Mouse (Mus musculus): ENCODE results near the gene Pp2d1. TPM values are rescaled to one million over a fixed set of nuclear protein-coding genes. Genes with fewer than 3 reads are reported as not detected.
"Not testable (repeated sequence)": the region's sequence is repeated elsewhere in the genome, so short reads cannot be mapped to it uniquely, and the experiment has no call there.

Pp2d1 gene
- polyA plus RNA-seq, 1 experiment from 2014 or later = 0.34 TPM

DNA sequence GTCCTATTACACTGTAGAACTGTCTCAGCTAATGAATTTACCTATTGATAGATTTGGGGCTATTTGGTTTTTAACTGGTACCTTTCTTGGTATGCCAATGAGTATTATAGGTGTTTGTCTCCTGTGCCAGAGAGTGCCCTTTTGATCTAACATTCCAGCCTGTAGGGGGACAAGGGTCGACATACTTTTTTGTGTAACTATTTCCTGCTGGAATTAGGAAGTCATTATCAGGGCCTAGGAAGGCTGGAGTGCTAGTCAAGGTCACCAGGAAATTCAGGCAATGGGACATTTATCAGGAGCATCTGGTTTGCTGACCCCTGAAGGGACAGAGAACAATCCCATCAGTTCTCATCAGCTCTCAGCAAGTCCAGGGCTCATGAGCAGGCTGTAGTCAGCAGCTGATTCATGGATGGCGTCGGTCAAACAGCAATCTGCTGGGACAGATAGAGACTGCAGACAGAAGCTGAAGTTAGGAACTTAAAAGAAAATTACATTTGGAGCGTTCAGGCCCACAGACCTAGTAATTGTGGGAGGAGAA lies 33.8 kb upstream of the Pp2d1 start:
- no peaks in the 10 kb centered on the region for H3K9me3 ChIP-seq
- no peak for ATAC-seq (ENCODE audit: low FRiP score, low read depth)
- H3K27me3 ChIP-seq = no peaks in the 10 kb centered on the region
- H3K4me2 ChIP-seq (replicated peaks) = no peak overlapping the region
- WGBS = 56% methylated on average over 4 of the region's 4 CpGs
- H3K36me3 ChIP-seq = no peaks in the 10 kb centered on the region
- H3K9ac ChIP-seq = no peak overlapping the region
- peaks cover 23% of the 10 kb centered on the region for H3K4me1 ChIP-seq
- no peak overlapping the region for H3K27ac ChIP-seq
- no peak overlapping the region for H3K4me3 ChIP-seq

DNA sequence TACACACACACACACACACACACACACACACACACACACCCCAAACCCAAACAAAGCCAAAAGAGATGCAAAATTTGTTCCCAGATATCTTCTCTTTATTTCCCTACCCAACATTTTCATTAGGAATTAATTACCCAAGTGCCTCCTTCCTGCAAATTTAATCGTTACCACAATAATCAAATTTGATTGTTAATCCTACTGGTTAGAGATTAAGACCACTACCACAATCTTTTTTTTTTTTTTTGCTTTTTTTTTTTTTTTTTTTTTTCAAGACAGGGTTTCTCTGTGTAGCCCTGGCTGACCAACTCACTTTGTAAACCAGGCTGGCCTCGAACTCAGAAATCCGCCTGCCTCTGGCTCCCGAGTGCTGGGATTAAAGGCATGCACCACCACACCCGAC lies 31.7 kb upstream of the Pp2d1 start:
- ATAC-seq (ENCODE audit: low FRiP score, low read depth); H3K4me2 ChIP-seq (replicated peaks); H3K27ac ChIP-seq; H3K27me3 ChIP-seq; H3K9me3 ChIP-seq; H3K36me3 ChIP-seq; H3K9ac ChIP-seq; H3K4me3 ChIP-seq: not testable (repeated sequence)
- WGBS = 93% methylated on average over 5 of the region's 5 CpGs
- peaks cover 27% of the 10 kb centered on the region for H3K4me1 ChIP-seq

GRCm38 (mm10) chr17:53570361-53570875 lies 31.2 kb upstream of the Pp2d1 start:
- peaks cover 29% of the 10 kb centered on the region for H3K4me1 ChIP-seq
- H3K9me3 ChIP-seq = no peaks in the 10 kb centered on the region
- H3K27me3 ChIP-seq = no peaks in the 10 kb centered on the region
- no peak overlapping the region for H3K4me2 ChIP-seq (replicated peaks)
- H3K36me3 ChIP-seq = no peaks in the 10 kb centered on the region
- WGBS = 51% methylated on average over 10 of the region's 10 CpGs
- H3K27ac ChIP-seq = no peak overlapping the region
- H3K4me3 ChIP-seq = no peak overlapping the region
- H3K9ac ChIP-seq = no peak overlapping the region
- no peak for ATAC-seq (ENCODE audit: low FRiP score, low read depth)

DNA sequence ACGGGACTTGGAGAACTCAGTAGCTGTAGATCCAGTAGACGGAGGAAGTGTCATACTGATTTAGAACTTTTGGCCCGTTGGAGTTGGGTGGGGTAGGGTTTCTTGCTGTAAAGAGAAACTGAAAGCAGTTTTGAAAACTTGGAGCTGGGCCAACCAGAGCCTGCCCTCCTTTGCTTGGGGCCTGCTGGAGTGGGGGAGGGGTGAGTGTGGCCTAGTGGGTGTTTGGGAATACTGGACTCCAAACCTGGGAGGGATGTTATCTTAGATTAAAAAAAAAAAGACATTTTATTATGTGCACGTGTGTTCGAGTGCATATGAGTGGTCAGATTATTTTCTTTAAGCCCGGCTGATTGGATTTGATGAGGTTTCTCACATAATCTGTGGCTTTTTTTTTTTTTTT lies 30.6 kb upstream of the Pp2d1 start:
- ATAC-seq (ENCODE audit: low FRiP score, low read depth) = no peak
- Histone ChIP-seq H3K9ac (no peak overlapping the region), H3K27ac (peak overlapping the region; percentile 44; the same call in 1 of the 2 replicates), H3K4me2 (replicated peaks) (peak overlapping the region; percentile 52), H3K36me3 (no peaks in the 10 kb centered on the region), H3K9me3 (no peaks in the 10 kb centered on the region), H3K4me1 (peaks cover 29% of the 10 kb centered on the region), H3K4me3 (peak overlapping the region; percentile 20), H3K27me3 (no peaks in the 10 kb centered on the region)
- 35% methylated on average over 6 of the region's 6 CpGs for WGBS

DNA sequence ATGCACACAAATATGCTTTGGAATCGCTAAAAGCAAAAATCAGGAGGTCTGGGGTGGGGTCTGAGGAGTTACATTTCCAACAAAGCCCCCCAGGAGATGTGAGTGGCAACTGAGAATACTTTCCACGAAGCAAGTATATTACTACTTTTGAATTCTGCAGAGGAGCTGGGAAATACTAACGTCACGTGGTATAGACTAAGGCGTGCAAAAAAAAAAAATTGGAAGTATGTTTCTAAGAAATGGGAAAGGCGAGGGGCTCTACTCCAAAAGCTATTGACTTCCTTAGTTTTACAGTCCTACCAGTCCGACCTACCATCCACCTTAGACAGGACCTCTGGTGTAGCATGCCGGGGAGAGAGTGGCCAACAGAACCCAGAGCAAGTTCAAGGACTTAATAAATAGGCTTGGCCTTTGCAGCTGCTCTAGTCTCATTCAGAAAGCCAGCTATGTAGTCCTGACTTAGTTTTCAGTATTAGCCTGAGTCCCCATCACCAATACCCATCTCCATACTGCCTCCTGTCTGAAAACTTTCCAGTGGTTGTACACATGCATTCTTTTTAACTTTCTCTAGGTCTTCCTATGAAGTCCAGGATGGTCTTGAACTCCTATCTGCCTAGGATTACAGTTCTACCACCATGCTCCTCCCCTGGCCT lies 29.6 kb upstream of the Pp2d1 start:
- Histone ChIP-seq H3K9me3 (no peaks in the 10 kb centered on the region), H3K4me3 (peak overlapping the region; percentile 85), H3K4me1 (peaks cover 29% of the 10 kb centered on the region), H3K4me2 (replicated peaks) (peak overlapping the region; percentile 98), H3K36me3 (no peaks in the 10 kb centered on the region), H3K27ac (peak overlapping the region; percentile 87; the same call in 1 of the 2 replicates), H3K9ac (peak overlapping the region; percentile 89), H3K27me3 (no peaks in the 10 kb centered on the region)
- no peak for ATAC-seq (ENCODE audit: low FRiP score, low read depth)
- WGBS = 41% methylated on average over 8 of the region's 8 CpGs

DNA sequence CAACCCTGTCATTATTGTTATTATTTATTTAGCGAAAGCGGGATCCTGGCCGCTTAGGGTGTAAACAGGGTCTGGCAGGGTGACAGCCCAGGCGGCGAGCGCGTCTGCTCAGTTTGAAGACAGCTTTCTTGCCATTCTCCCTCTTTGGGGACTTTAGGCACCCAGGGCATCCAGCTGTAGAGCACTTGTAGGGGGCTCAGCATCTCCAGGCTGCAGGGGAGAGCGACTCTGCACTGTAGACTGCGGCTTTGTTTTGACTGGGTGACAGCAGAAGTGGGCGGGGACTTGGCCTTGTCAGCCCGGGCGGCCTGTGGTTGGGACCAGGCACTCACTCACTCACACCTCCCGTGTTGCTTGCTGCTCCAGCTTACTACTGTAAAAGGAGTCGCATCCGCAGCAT lies 28.9 kb upstream of the Pp2d1 start:
- H3K4me1 ChIP-seq = peaks cover 29% of the 10 kb centered on the region
- WGBS = 1% methylated on average over 15 of the region's 15 CpGs
- no peaks in the 10 kb centered on the region for H3K9me3 ChIP-seq
- peak; percentile 83 for ATAC-seq (ENCODE audit: low FRiP score, low read depth)
- peak overlapping the region; percentile 89 for H3K9ac ChIP-seq
- H3K27ac ChIP-seq = peak overlapping the region; percentile 87
- H3K36me3 ChIP-seq = no peaks in the 10 kb centered on the region
- peak overlapping the region; percentile 85 for H3K4me3 ChIP-seq
- H3K4me2 ChIP-seq (replicated peaks) = peak overlapping the region; percentile 98
- H3K27me3 ChIP-seq = no peaks in the 10 kb centered on the region

DNA sequence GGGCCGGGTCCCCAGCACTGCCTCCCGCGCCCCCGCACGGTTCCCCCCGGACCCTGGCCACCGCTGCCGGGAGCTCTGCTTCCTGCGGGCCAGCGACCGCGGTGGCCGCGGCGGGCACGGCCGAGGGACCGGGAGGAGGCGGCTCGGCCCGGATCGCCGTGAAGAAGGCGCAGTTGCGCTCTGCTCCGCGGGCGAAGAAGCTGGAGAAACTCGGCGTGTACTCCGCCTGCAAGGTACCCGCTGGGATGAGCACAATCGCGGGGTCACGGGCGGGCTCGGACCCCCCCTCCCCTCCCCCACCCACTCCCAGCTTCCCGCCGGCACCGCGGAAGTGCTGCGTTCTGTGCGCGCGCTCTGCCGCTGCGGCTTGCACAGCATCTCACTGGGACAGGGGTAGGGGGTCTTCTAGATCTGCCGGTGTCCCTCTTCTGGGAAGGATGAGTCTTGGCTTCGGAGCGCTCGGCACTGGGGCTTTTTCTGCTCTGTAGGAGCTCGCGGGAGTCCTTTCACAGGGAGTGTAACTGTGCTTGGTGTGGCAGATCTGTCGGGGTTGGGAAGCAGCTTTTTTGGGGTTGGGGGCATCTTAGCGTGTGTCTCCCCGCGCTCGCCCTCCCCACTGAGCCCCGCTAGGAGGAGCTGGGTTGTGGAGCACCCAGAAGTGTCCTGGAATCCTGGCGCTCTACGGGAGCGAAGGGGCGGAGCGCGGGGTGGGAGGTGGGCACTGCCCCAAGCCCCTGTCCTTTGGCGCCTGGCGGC lies 28.3 kb upstream of the Pp2d1 start:
- WGBS = under 1% methylated on average over 47 of the region's 67 CpGs
- Histone ChIP-seq H3K27me3 (no peaks in the 10 kb centered on the region), H3K4me2 (replicated peaks) (peak overlapping the region; percentile 98), H3K4me3 (peak overlapping the region; percentile 85), H3K9ac (peak overlapping the region; percentile 89), H3K4me1 (peaks cover 29% of the 10 kb centered on the region), H3K9me3 (no peaks in the 10 kb centered on the region), H3K27ac (peak overlapping the region; percentile 87), H3K36me3 (no peaks in the 10 kb centered on the region)
- peak; percentile 49 for ATAC-seq (ENCODE audit: low FRiP score, low read depth)

GRCm38 (mm10) chr17:53566919-53567345 lies 27.7 kb upstream of the Pp2d1 start:
- H3K36me3 ChIP-seq = no peaks in the 10 kb centered on the region
- WGBS = under 1% methylated on average over 39 of the region's 51 CpGs
- H3K4me3 ChIP-seq = peak overlapping the region; percentile 85
- ATAC-seq (ENCODE audit: low FRiP score, low read depth) = peak; percentile 64
- peaks cover 29% of the 10 kb centered on the region for H3K4me1 ChIP-seq
- H3K9ac ChIP-seq = peak overlapping the region; percentile 89
- peak overlapping the region; percentile 98 for H3K4me2 ChIP-seq (replicated peaks)
- H3K9me3 ChIP-seq = no peaks in the 10 kb centered on the region
- H3K27me3 ChIP-seq = no peaks in the 10 kb centered on the region
- peak overlapping the region; percentile 87 for H3K27ac ChIP-seq

DNA sequence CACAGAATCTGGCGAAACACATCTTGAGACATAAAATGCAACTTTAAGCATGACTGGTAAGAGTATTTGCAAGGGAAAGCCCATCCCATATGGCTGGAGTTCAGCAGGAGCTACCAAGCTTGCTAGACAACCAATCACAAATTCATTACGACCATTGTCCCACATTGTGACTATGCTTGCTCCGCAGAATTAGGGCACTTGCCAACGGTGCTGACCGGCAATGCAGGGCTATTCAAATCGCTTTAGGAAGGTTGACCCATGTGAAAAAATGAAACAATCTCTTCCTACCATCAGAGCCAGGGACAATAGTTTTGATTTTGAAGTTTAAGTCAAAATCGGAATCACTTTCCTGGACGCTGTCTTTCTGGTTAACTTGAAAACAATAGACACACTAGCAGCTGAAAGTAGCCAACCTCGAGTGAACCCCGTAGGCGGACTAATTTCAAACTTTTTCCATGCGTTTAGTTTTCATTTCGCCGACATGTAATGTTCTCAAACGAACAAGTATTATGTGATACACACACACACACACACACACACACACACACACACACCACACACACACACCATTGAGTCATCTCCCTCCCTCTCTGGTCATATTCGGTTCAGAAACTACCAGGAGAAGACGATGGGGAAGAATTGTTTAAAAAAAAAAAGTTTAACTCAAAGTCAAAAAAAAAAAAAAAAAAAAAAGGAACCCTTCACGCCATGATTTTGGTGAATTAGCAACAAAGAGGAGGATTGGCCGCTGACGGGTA lies 27.1 kb upstream of the Pp2d1 start, which contains the start of gene Kat2b:
Gene Kat2b (plus strand): TSS at position 701 of the 758 bp plus-strand sequence.
- Histone ChIP-seq H3K36me3 (no peaks in the 10 kb centered on the region), H3K4me1 (peaks cover 29% of the 10 kb centered on the region), H3K27ac (peak within 1 kb of the TSS; percentile 87), H3K4me3 (peak within 1 kb of the TSS; percentile 85), H3K9ac (peak within 1 kb of the TSS; percentile 89), H3K27me3 (no peaks in the 10 kb centered on the region), H3K9me3 (no peaks in the 10 kb centered on the region), H3K4me2 (replicated peaks) (peak within 1 kb of the TSS; percentile 98)
- no peak for ATAC-seq (ENCODE audit: low FRiP score, low read depth)
- WGBS = 3% methylated on average over 20 of the region's 20 CpGs

GRCm38 (mm10) chr17:53564837-53565236 lies 25.6 kb upstream of the Pp2d1 start:
- Histone ChIP-seq H3K9ac (no peak overlapping the region), H3K4me1 (peaks cover 22% of the 10 kb centered on the region), H3K4me3 (no peak overlapping the region), H3K36me3 (no peaks in the 10 kb centered on the region), H3K9me3 (no peaks in the 10 kb centered on the region), H3K27me3 (no peaks in the 10 kb centered on the region), H3K27ac (no peak overlapping the region), H3K4me2 (replicated peaks) (no peak overlapping the region)
- 81% methylated on average over 4 of the region's 4 CpGs for WGBS
- ATAC-seq (ENCODE audit: low FRiP score, low read depth) = no peak

DNA sequence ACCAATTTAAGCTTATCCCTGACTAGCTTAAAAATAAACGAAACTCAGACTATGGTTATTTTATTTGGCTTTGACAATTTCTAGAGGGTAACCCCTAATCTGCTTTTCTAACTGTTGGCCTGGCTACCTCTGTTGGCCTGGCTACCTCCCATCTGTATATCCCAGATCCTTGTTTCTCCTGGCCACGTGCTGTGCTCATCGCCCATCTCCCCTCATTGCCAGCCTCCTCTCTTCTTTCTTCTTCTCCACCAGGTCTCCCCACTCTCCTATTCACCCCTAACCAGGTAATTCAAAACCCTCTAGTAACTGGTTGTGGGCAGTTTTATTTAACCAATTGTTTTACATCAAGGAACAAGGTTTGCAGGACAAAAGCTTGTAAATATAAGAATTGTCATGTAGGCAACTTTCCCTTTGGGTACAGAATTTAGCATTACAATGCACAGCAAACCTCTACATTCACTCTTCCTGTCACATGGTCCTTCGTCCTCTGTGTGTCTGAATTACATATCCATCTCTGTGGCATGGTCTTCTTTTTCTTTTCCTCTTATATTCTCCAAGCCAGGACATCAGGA lies 22.3 kb upstream of the Pp2d1 start:
- Histone ChIP-seq H3K27me3 (no peaks in the 10 kb centered on the region), H3K36me3 (no peaks in the 10 kb centered on the region), H3K4me3 (no peak overlapping the region), H3K9me3 (no peaks in the 10 kb centered on the region), H3K9ac (no peak overlapping the region), H3K27ac (no peak overlapping the region), H3K4me1 (peaks cover 5% of the 10 kb centered on the region; the same call in 1 of the 2 replicates), H3K4me2 (replicated peaks) (no peak overlapping the region)
- ATAC-seq (ENCODE audit: low FRiP score, low read depth) = no peak
- 82% methylated on average over 4 of the region's 4 CpGs for WGBS

Measured in limb, embryonic 13.5 days (tissue).